Mouse (Mus musculus): ENCODE measurements around the gene Slx1b. TPM values are rescaled to one million over a fixed set of nuclear protein-coding genes. Genes with fewer than 3 reads are reported as not detected.
"Not testable (repeated sequence)": the region's sequence is repeated elsewhere in the genome, so short reads cannot be mapped to it uniquely, and the experiment has no call there.

Slx1b gene
- total RNA-seq, 2 experiments from 2014 or later = 8.7 to 14.8 TPM

GRCm38 (mm10) chr7:126702861-126703756, 7.5 kb upstream of the Slx1b start:
- DNase-seq = no peak

GRCm38 (mm10) chr7:126702358-126702757, 6.8 kb upstream of the Slx1b start:
- DNase-seq = no peak

GRCm38 (mm10) chr7:126701559-126702357, 6.2 kb upstream of the Slx1b start:
- no peak for DNase-seq

GRCm38 (mm10) chr7:126701070-126701469, 5.5 kb upstream of the Slx1b start:
- DNase-seq = peak; percentile 89 to 94

GRCm38 (mm10) chr7:126700063-126701015, 4.8 kb upstream of the Slx1b start:
- DNase-seq = no peak

- DNase-seq = no peak
These were observed 2.3 kb upstream of the Slx1b start for GRCm38 (mm10) chr7:126697838-126698237.

GRCm38 (mm10) chr7:126696886-126697285, 1.3 kb upstream of the Slx1b start:
- DNase-seq = no peak

- no peak for DNase-seq
These were observed 719 bp upstream of the Slx1b start for GRCm38 (mm10) chr7:126696303-126696702.

- DNase-seq = peak; percentile 77
These were observed 373 bp downstream of the Slx1b start, which contains the start of gene Bola2 for GRCm38 (mm10) chr7:126695210-126695611. Bola2 (plus strand) TSS chr7:126695401.

GRCm38 (mm10) chr7:126694441-126695051, 1.0 kb downstream of the Slx1b start:
- DNase-seq = no peak

- DNase-seq = no peak
These were observed 1.8 kb downstream of the Slx1b start for GRCm38 (mm10) chr7:126693781-126694180.

- DNase-seq = peak; percentile 87 to 90
These were observed 2.3 kb downstream of the Slx1b start for GRCm38 (mm10) chr7:126693256-126693655.

GRCm38 (mm10) chr7:126692426-126692825, 3.2 kb downstream of the Slx1b start:
- no peak for DNase-seq

- no peak for DNase-seq
These were observed 3.9 kb downstream of the Slx1b start for GRCm38 (mm10) chr7:126691676-126692075.

GRCm38 (mm10) chr7:126690737-126691136, 4.8 kb downstream of the Slx1b start:
- no peak for DNase-seq

GRCm38 (mm10) chr7:126689021-126689420, 6.6 kb downstream of the Slx1b start:
- DNase-seq = no peak

- DNase-seq = not testable (repeated sequence)
These were observed 7.4 kb downstream of the Slx1b start for GRCm38 (mm10) chr7:126688156-126688555.

GRCm38 (mm10) chr7:126681221-126681620, 14.4 kb downstream of the Slx1b start:
- no peak for DNase-seq

GRCm38 (mm10) chr7:126679683-126680082, 15.9 kb downstream of the Slx1b start:
- DNase-seq = no peak

GRCm38 (mm10) chr7:126678545-126679341, 16.8 kb downstream of the Slx1b start:
- no peak for DNase-seq
